Mouse (Mus musculus): Measurements from ENCODE around the gene Arpc5.
"Not testable (repeated sequence)": the region's sequence is repeated elsewhere in the genome, so short reads cannot be mapped to it uniquely, and the experiment has no call there.

Arpc5 gene

DNA sequence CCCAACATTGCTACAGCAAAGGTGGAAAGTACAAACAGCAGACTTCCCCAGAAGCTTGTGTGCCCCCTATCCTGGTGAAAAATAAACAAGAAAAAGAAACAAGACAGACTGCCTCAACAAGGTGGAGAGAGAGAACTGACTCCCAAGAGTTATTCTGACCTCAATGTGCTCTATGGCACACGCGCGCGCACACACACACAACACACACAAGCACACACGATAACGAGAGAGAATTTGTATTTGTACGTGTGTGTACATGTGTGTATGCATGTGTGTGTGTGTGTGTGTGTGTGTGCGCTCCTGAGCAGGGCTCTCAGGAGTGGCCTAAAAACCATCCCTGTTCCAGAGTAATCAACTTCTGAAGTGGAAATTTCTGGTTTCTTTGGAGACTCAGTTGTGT is 18.3 kb downstream of the Arpc5 start:
- DNase-seq = no peak

DNA sequence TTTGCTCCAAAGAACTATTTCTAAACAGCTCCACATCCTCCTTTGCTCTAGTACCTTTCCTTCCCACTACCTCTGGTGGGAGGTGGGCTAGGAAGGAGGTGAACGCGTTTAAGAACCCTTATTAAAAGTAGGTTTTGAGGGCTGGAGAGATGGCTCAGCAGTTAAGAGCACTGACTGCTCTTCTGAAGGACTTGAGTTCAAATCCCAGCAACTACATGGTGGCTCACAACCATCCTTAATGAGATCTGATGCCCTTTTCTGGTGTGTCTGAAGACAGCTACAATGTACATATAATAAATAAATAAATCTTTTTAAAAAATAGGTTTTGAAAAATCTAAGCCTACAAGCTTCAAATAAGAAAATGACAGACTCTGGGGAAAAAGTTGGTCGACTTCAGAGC is 19.1 kb downstream of the Arpc5 start:
- not testable (repeated sequence) for DNase-seq

GRCm38 (mm10) chr1:152786953-152787352 is 20.6 kb downstream of the Arpc5 start:
- DNase-seq = no peak

DNA sequence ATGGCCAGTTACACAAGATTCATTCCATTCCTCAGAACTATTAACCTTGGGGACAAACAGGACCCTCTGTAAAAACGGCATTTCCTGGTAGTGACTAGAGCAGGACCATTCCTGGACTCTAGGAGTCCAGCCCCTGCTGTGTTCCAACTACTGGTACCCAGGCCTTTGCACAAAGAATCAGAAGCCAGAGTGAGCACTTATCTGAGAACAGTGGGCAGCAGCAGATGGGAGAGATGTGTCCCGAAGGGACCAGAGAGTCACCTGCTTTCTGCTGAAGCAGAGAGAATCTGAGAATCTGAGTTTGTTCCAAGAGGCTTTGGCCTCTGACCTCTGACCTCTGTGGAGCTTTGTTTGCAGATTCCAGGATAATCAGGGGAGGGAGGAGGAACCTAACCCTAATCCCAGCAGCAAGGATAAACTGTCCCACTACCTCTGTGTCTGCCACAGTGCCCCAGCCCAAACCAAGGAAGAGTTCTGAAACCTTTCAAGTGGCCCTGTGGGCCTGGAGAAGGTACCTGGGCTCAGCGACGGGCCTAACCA is 21.8 kb downstream of the Arpc5 start:
- DNase-seq = no peak

DNA sequence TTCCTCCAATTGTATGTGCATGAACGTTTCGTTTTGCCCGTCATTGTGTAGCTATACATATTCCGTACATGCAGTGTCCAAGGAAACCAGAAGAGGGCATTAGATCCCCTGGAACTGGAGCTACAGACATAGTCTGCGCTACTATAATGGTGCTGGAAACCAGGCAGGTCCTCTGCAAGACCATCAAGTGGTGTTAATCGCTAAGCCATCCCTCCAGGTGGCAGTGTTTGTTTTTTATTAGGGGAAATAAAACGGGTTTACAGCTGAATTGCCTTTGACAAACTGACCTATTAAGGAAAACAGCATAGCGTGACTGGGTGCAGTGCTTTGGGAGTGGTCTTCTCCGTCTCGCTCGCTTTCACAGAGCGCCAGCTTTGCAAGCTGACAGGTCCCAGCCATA is 23.9 kb downstream of the Arpc5 start:
- no peak for DNase-seq

GRCm38 (mm10) chr1:152790821-152791220 is 24.5 kb downstream of the Arpc5 start:
- DNase-seq = no peak

DNA sequence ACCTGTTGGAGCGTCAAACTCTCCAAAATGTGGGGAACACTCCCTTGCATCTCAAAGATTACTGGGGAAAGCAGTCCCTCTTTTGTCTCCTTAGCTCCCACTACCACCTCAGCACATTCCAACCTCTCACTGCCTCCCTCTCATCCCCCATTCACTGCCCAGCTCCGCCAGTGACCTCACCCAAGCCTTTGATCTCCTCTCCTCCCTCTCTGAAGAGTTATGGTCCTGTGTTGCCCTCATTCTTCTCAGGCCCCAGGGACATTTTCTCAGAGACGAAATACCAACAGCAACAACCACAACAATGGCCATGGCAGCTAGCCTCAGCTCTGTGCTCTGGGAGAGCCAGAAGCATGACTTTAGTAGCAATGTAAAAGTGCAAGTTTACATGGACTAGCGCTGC is 24.9 kb downstream of the Arpc5 start:
- no peak for DNase-seq

GRCm38 (mm10) chr1:152792736-152793494 is 26.6 kb downstream of the Arpc5 start:
- no peak for DNase-seq

- no peak for DNase-seq
Observed at GRCm38 (mm10) chr1:152793495-152794130, 27.3 kb downstream of the Arpc5 start.

GRCm38 (mm10) chr1:152795688-152796255 is 29.4 kb downstream of the Arpc5 start:
- DNase-seq = no peak

DNA sequence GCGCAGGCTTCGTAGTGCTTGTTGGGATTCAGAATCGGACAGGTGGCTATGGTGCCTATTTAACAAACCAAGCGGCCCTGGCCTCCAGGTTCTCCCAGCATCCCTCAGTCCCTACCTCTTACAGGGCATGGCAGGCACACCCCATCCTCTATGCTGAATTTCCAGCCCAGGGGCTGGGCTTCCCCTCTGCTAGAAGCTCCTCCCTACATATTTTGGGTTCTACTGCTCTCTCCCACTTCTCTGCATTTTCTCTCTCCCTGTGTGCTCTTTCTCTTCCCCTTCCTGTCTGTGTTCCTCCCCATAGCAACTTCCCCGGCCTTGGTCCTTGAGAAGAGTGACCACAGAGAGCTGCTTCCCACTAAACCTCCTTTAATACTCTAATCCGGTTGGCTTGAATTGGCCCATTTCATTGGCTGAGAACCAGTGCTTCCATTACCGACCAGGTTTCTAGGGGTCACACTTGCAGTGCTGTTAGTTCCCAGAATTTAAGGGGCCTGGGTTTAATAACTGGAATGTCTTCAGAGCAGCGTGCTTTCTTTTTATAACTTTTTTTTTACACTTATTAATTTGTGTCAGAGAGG is 30.4 kb downstream of the Arpc5 start:
- DNase-seq = no peak

GRCm38 (mm10) chr1:152798125-152798524 is 31.8 kb downstream of the Arpc5 start:
- no peak for DNase-seq

- DNase-seq = no peak
Observed at GRCm38 (mm10) chr1:152799897-152800296, 33.6 kb downstream of the Arpc5 start, which contains the start of gene Ncf2. TSS of gene Ncf2 (plus strand) at chr1:152800194.

DNA sequence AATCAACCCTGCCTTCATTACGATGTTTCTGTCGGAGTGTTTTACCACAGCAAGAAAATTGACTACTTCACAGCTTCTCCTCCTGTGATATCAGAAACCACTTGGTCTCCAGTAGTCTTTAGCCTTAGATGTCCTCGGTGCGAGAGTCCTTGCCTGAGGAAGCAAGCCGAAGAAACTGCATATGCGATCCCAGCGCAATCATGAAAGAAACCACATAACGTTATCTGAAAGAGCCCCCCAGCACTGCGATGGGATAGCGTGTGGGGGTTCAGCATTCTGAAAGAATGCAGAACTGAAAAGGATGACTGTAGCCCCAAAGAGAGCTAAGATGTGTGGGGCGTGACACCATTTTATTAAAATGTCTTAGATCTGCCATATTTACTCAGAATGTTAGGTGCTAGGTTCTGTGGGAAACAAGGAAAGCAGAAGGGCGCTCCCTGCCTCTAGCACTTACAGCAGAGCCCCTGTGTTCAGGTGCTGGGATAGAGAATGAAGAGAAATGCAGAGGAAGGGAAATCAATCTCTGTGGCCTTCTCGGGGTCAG is 34.4 kb downstream of the Arpc5 start:
- DNase-seq = no peak

DNA sequence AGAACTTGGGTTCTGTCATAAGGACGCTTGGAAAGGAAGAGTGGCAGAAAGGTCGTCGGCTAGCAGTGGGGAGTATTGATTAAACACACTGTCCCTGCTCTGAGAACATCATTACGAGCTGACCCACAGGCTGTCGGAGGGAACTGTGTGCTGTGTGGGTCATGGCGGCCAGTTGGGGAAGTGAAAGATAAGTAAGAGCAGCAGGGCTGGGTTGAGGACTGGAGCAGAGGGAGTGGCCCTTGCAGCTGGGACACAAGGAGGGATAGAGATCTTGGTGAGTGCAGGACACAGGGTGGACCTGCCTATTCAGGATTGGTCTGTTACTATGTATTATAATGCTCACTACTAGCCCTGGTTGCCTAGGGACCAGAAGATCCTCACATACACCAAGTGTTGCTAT is 38.6 kb downstream of the Arpc5 start:
- no peak for DNase-seq

DNA sequence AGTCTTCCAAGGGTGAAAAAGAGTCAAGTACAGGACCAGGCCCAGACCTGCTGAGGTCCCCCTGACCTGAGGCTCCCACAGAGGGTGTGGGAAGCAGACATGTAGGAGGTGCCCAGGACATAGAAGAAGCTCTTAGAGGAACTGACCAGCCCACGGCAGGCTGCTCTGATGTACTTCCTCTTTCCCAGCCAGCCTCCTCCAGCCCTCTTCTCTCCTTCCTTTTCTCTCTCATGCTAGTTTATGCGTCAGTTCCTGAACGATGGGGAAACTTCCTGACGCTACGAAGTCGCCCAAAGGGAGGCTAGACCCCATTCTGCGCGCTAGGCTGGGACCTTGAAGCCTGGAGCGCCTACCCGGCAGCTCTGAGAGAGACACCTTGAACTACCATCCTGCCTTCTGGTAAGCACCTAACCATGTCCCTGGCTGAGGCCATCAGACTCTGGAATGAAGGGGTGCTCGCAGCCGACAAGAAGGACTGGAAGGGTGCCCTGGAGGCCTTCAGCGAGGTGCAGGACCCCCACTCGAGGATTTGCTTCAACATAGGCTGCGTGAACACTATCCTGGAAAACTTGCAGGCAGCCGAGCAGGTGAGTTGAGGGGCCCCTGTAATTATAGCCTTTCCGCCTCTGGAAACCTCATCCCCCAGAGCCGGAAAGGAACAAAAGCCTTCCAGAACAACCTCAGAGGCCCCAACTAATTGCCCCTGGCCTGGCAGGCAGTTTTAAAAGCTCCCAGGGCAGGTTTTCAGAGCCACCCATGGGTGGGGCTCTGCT is 41.5 kb downstream of the Arpc5 start:
- no peak for DNase-seq

DNA sequence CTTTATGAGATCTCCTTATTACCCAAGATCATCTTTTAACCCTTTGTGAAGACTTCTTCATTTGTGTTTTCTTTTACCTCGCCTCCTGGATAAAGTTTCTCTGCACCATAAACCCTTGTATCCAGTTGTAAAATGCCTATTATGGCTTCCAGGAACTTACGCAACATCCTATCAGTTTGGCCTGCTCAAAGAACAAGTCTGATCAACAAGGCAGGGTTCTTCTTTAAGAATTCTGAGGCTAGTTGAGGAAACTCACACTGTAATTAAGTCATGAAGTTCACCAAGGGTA is 42.0 kb downstream of the Arpc5 start:
- no peak for DNase-seq

- DNase-seq = no peak
Observed at GRCm38 (mm10) chr1:152809541-152810252, 43.4 kb downstream of the Arpc5 start.

- no peak for DNase-seq
Observed at GRCm38 (mm10) chr1:152810533-152811439, 44.4 kb downstream of the Arpc5 start.

DNA sequence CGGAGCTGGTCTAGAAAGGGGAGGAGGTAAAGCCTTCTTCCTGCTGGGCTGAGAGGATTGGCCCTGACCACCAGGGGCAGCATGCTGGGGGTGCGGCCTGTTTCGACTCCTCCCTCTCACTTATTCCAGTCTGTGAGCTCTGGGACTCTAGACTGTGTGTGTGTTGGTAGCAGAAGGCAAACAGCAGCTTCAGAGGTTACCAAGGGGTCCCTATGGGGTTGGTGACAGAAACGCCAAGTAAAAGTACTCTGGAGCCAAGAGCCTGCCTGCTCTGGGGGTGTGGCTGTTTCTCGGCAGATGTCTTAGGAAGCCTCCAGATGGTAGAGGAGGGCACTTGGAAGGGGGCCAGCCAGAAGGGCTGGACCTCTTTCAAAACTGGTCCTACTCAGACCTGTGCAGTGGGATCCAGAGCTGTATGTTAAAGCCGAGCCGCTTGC is 48.9 kb downstream of the Arpc5 start:
- no peak for DNase-seq

Data from right cerebral cortex, postnatal 25 days (tissue).